Mouse (Mus musculus): ENCODE measurements around the gene Cdkal1. TPM values are rescaled to one million over a fixed set of nuclear protein-coding genes. Genes with fewer than 3 reads are reported as not detected.

Cdkal1 gene
- total RNA-seq, 4 experiments from 2014 or later: 25.5 to 36.4 (median 32.8) TPM

DNA sequence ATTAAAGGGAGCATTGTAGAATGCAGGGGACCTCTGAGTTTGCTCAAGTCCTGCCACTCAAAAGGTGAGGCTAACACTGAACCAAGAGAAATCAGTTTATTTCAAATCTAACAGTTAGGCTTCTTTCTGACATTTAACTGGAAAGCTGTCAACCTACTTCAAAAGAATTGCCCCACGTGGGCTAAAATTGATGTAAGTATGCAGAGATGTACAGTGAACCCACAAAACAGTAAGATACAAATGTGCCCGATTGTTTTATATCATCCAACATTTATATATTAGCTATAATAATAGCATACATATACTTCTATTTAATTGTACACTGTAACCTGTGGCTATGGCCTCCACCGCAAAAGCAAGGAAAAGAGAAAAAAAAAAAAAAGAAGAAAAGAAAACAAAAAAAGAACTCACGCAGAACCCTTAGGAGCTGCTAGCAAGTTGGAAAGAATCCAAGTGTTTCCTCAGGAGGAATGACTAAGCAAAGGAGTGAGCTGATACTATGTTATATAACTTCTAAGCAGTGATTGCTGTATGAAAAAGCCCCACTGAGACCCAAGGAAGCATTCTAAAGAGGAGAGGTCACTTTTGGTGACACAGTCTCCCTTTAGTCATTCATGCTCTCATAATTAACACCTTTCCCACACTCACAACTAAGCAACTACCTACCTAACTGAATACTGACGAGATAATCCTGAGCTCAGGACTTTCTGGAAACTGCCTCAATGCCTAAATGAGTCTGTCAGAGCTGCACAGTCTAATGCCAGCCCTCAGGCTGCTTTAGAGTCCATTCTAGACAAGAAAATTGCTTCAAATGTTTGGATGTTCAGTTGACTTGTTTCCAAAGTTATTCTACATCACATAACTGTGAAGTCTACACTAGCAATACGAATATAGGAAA lies 352.1 kb downstream of the Cdkal1 start:
- DNase-seq (ENCODE audit: low spot score in 2 of 2): no peak

- no peak for DNase-seq (ENCODE audit: low spot score in 2 of 2)
Measured at GRCm38 (mm10) chr13:29502481-29503146, 352.9 kb downstream of the Cdkal1 start.

- no peak for DNase-seq (ENCODE audit: low spot score in 2 of 2)
Measured at GRCm38 (mm10) chr13:29501173-29501572, 354.3 kb downstream of the Cdkal1 start.

GRCm38 (mm10) chr13:29499750-29500149 lies 355.7 kb downstream of the Cdkal1 start:
- no peak for DNase-seq (ENCODE audit: low spot score in 2 of 2)

DNA sequence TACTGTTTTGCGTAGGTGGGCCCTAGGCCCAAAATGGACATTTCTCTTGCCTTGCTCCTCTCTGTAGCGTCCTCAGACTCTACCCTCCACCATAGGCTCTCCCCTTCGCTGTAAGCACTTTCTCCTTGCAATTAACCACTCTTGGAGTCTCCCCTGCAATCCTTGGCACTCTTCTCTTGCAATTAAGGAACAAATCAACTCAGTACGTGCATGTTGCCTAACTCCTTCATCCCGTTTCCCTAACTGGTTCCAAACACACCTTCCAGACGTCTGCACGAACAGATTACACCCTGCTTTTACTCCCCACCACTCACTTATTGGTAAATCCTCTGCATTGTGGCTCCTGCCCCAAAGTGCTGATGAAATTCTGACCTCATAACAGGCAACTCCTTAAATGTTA lies 358.2 kb downstream of the Cdkal1 start:
- no peak for DNase-seq (ENCODE audit: low spot score in 2 of 2)

DNA sequence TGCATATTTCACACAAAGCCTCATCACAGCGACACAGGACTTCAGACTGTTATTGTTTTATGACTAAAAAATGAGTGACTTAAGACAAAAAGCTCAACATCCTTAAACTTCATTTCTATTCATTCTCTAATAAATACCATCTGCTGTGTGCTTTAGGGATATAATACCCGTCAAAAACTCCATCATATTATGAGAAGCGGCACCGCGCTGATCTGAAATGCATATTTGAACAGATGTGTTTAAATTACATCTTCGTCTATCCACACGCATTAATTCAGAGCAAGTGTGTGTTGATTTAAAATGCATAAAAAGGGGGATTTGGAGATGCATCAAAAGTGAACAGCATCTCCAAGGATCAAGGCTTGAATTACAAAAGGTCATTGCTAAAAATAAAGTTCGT lies 365.1 kb downstream of the Cdkal1 start:
- DNase-seq (ENCODE audit: low spot score in 2 of 2): no peak

DNA sequence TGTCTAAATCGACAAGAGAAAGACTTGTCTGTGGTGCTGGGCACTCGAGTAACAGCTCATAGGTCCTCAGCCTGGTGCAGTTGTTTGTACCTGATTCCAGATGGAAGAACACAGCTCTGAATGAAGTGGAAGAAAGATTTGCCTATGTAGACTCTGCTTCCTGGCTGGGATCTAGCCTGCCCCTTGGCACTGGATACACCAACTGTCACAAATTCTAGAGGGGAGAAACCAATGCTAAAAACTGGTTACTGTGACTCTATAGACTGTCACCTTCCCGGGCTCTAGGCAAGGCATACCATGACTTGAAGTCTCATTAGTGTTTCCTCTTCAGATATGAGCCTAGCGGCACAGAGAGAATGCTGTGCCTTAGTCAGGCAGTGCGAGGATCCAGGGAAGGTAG lies 366.0 kb downstream of the Cdkal1 start:
- DNase-seq (ENCODE audit: low spot score in 2 of 2): no peak

DNA sequence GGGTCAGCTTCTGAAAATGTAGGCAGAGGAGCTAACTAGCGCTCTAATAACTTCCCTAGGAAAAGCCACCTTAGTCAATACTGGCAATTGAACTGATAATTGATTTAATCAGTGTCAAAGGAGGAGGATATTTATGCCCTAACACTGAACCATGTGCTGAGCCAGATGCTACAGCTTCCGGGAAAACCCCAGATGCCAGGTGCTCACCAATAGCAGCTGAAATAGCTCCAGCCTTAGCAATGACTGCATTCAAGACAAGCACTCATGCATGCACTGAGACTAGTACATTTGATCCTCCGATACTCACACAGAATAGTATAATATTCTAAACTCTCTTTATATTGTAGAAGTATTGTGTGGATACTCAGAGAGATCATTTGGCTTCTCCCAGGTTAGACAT lies 368.8 kb downstream of the Cdkal1 start:
- DNase-seq (ENCODE audit: low spot score in 2 of 2): no peak

- DNase-seq (ENCODE audit: low spot score in 2 of 2): no peak
Measured at GRCm38 (mm10) chr13:29483950-29484349, 371.5 kb downstream of the Cdkal1 start.

DNA sequence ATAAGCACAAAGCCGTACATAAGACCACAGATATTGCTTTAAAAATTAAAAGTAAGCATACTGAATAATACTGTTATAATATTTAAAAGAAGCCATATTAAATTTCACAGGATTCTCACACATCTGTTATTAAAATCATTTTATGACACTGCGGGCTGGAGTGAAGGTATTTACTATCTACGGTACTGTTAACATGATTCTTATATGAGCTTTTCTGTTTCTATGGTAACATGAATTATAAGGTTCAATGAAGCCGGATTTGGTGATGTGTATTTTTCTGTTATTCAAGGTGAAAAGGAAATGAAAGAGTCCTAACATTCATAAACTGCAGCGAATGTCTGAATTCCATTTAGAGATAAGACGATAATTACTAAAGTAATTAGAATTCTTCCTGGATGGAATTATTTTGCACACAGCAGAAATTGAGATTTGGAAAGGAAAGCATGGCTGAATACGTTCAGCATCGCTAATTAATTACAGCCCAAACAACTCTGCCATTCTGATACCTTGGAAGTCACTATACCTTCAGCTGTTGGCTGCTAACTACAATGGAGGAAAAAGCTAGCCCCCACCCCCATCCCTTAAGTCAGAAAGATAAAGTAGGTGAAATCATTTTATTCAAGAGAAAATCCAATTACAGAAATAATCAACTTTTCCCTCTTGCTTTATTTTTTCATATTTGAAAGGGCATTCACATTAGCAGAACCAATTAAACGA lies 373.2 kb downstream of the Cdkal1 start:
- no peak for DNase-seq (ENCODE audit: low spot score in 2 of 2)

DNA sequence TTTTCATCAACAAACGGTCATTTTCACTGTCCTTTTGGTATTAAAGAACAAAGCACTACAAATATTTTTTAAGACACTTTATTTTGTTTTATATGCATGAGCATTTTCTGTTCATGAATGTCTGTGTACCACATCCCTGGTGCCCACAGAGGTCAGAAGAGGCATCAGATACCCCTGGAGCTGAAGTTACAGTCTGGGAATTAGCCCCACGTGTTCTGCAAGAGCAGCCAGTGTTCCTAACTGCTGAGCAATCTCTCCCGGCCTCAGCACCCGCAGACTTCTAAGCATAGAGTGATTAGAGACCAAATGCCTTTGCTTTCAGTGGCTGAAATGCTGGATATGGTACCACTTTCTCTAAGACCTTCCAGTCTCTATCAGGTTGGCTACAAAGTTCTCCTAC lies 379.1 kb downstream of the Cdkal1 start:
- DNase-seq (ENCODE audit: low spot score in 2 of 2): no peak

DNA sequence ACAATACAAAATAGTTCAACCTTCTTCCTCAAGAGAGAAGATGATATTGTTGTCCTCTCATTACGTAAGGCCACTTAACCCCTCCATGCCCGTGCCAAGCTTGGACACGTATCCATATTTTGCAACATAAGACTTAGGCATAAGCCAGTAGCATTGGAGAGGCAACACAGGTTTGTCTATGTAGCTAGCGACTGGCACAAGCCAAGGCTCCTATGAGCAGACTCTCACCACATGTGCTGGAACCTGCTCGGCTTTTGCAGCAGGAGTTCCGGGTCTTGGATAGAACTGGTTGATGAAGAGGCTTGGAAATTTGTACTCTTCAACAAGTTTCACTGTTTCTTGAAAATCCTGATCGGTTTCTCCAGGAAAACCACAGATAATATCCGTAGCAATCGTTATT lies 381.2 kb downstream of the Cdkal1 start:
- no peak for DNase-seq (ENCODE audit: low spot score in 2 of 2)

GRCm38 (mm10) chr13:29473779-29474178 lies 381.7 kb downstream of the Cdkal1 start:
- no peak for DNase-seq (ENCODE audit: low spot score in 2 of 2)

- DNase-seq (ENCODE audit: low spot score in 2 of 2): peak in 1 of 2 experiments; percentile 31
Measured at GRCm38 (mm10) chr13:29462271-29462670, 393.2 kb downstream of the Cdkal1 start.

GRCm38 (mm10) chr13:29460741-29461140 lies 394.7 kb downstream of the Cdkal1 start:
- DNase-seq (ENCODE audit: low spot score in 2 of 2): no peak

DNA sequence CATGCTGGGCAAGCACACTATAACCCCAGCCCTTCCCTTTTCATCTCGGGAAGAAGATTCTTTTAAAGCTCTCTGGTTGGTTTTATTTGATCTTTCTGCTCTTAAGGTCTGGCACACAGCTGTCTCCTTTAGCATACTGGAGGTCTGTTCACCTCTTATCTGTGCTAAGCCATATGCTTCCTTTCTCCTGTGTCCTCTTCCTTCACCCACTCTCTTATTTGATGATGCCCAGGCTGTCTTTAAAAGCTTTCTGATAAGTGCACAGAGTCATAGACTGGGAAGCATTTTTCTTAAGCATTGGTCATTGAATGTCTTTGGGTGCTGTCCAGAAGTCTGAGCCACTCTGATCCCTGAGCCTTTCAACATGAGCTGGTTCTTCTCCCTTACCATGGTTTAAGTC lies 397.1 kb downstream of the Cdkal1 start:
- no peak for DNase-seq (ENCODE audit: low spot score in 2 of 2)

GRCm38 (mm10) chr13:29437067-29437466 lies 418.4 kb downstream of the Cdkal1 start:
- DNase-seq (ENCODE audit: low spot score in 2 of 2): no peak

- DNase-seq (ENCODE audit: low spot score in 2 of 2): no peak
Measured at GRCm38 (mm10) chr13:29434726-29435125, 420.7 kb downstream of the Cdkal1 start.

DNA sequence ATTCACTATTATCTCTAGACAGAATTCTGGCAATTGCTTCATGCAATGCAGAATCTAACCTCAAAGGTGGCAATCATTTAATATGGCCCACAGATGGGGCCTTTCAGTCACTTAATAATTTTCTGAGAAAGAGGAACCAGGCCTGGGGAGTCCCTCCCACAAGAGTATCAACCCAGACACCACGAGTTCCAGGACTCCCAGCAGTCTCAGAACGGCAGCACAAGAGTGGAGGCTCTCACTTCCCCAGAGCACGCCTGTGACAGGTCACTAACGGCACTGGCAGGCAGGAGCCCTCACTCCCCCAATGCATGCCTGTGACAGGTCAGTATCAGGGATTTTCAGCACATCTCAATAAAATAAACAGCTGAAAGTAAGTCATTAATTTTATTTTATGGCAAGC lies 424.6 kb downstream of the Cdkal1 start:
- no peak for DNase-seq (ENCODE audit: low spot score in 2 of 2)

DNA sequence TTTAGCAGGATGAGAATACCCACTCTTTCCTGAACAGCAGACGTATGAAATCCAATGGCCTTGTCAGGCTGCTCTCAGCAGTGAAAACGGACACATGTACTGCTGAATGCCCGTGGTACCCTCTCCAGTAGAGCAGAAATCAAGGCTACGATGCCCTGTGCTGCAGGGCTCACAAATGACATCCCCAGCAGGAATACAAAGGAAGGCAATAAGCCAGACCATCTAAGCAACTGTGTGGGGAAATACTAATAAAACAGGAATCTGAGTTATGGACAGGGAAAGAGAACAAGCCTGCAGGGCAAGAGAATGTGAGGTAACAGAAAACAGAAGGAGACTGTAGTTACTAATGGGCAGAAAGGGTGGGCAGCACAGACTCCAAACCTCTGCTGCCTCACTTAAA lies 425.6 kb downstream of the Cdkal1 start:
- DNase-seq (ENCODE audit: low spot score in 2 of 2): no peak

- no peak for DNase-seq (ENCODE audit: low spot score in 2 of 2)
Measured at GRCm38 (mm10) chr13:29429196-29429595, 426.3 kb downstream of the Cdkal1 start.
